Mouse (Mus musculus) midbrain, postnatal 0 days (tissue): Measurements from ENCODE around the gene Evpl. TPM values are rescaled to one million over a fixed set of nuclear protein-coding genes. Genes with fewer than 3 reads are reported as not detected.

ENCODE experiments used
- ATAC-seq: fragments of 200-750 bp; cut with Nextera tagmentation; 2 replicates; pipeline ENCODE4 v1.8.0; 2017; ENCODE audit warnings: moderate number of reproducible peaks, mild to moderate bottlenecking, moderate TSS enrichment, moderate library complexity; ENCODE audit not compliant: low FRiP score
- DNase-seq: peaks from one replicate; pipeline ENCODE4 v3.0.0-alpha.2; 2015; ENCODE audit warnings: low spot score
- H3K27ac ChIP-seq: fragments of 300-500 bp; sonication (generic); 2 replicates; pipeline ENCODE4 v1.5.1; 2014; ENCODE audit warnings: low read depth, mild to moderate bottlenecking, low read length, mixed read lengths
- H3K27me3 ChIP-seq: fragments of 300-500 bp; sonication (generic); 2 replicates; pipeline ENCODE4 v1.6.1; 2014; ENCODE audit warnings: low read length, control low read depth, mixed read lengths; ENCODE audit not compliant: insufficient read depth
- H3K36me3 ChIP-seq: fragments of 300-500 bp; sonication (generic); 2 replicates; pipeline ENCODE4 v1.6.1; 2014; ENCODE audit warnings: low read length, control low read depth, mixed read lengths; ENCODE audit not compliant: insufficient read depth
- H3K4me1 ChIP-seq: fragments of 300-500 bp; sonication (generic); 2 replicates; pipeline ENCODE4 v1.6.1; 2014; ENCODE audit warnings: mild to moderate bottlenecking, control low read depth, antibody characterized with exemption, low read length, mixed read lengths; ENCODE audit not compliant: insufficient read depth
- H3K4me2 ChIP-seq: fragments of 300-500 bp; sonication (generic); 2 replicates; pipeline ENCODE4 v1.6.1; 2014; ENCODE audit warnings: low read depth, mild to moderate bottlenecking, low read length, mixed read lengths; ENCODE audit not compliant: poor library complexity, severe bottlenecking
- H3K4me3 ChIP-seq: fragments of 300-500 bp; sonication (generic); 2 replicates; pipeline ENCODE4 v1.5.1; 2014; ENCODE audit warnings: low read depth, mild to moderate bottlenecking, low read length, moderate library complexity
- H3K9ac ChIP-seq: fragments of 300-500 bp; sonication (generic); replicated peaks from 2 replicates; pipeline ENCODE4 v1.6.1; 2014; ENCODE audit warnings: mild to moderate bottlenecking, low read length, moderate library complexity, mixed read lengths; ENCODE audit not compliant: poor library complexity, severe bottlenecking
- H3K9me3 ChIP-seq: fragments of 300-500 bp; sonication (generic); 2 replicates; pipeline ENCODE4 v1.6.1; 2016; ENCODE audit warnings: low read length, control low read depth
- CTCF ChIP-seq: IDR thresholded peaks from 2 replicates; pipeline ENCODE4 v1.5.1; 2016; ENCODE audit warnings: antibody characterized with exemption, mild to moderate bottlenecking
- WGBS: fragments of 180-500 bp; shearing (Covaris S2); extraction: QIAGEN DNeasy Blood & Tissue Kit; methylation state at CpG from one replicate; pipeline ENCODE4 v1.1.7; 2014; 5-methylcytosine and 5-hydroxymethylcytosine counted together
- polyA plus RNA-seq: library from polyadenylated mRNA; unstranded; fragments of >200 nt; fragmentation: Nextera tagmentation; extraction: Ambion mirVana; gene quantifications from 2 replicates; pipeline ENCODE4 v1.2.1, GENCODE M21; 2015
- total RNA-seq: library from RNA; depleted of rRNA; stranded (reverse); fragments of >200 nt; gene quantifications from 2 replicates; pipeline ENCODE4 v1.2.3, GENCODE M21; 2014

Gene Evpl
- total and polyA plus RNA-seq, 2 experiments from 2014 or later: 1.9 to 4.9 TPM

DNA sequence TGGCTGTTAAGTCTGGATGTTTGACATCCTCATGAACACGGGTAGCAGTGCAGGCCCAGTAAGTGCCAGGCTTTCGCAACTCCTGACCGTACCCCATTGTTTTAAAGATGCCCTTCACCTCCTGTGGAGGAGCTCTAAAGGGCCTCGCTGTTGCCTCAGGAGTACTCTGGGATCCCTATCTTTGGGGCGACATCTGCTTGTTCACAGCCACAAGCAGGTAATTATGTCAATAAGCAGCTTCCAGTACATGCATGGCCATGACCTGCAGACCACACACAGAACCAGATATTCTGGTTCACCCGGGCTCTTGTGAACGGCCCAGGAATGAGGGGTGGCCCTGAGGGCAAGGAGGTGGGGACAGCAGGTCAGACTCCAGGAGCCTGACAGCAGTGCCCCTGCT, 22.4 kb upstream of the Evpl start:
- Histone ChIP-seq H3K27ac (no peak overlapping the region), H3K4me2 (no peak overlapping the region), H3K9me3 (no peaks in the 10 kb centered on the region), H3K4me3 (no peak overlapping the region), H3K36me3 (peaks cover 69% of the 10 kb centered on the region), H3K27me3 (no peaks in the 10 kb centered on the region), H3K4me1 (no peaks in the 10 kb centered on the region), H3K9ac (no peak overlapping the region)
- no peak for TF ChIP-seq CTCF
- 93% methylated on average over 7 of the region's 7 CpGs for WGBS
- no peak for DNase-seq
- no peak for ATAC-seq

DNA sequence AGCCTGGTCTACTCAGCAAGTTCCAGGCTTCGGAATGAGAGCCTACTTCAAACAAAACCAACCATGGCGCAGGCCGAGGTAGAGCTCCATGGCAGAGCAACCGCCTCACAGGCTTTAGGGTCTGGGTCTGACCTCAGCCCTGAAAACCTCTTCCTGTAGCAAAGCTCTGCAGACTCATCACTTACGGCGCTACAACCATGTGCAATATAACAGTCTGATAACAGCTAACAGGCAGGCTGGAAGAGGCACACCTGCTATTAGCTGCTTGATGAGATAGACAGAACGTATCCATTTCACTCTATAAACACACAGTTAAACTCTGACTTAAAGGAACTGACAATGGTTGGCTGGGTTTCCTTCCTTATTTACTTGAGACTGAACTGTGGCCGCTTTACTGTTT, 21.6 kb upstream of the Evpl start:
- Histone ChIP-seq H3K36me3 (peaks cover 75% of the 10 kb centered on the region), H3K9ac (no peak overlapping the region), H3K4me1 (no peaks in the 10 kb centered on the region), H3K4me2 (no peak overlapping the region), H3K9me3 (no peaks in the 10 kb centered on the region), H3K27ac (no peak overlapping the region), H3K27me3 (no peaks in the 10 kb centered on the region), H3K4me3 (no peak overlapping the region)
- 96% methylated on average over 8 of the region's 8 CpGs for WGBS
- no peak for DNase-seq
- no peak for ATAC-seq
- no peak for TF ChIP-seq CTCF

DNA sequence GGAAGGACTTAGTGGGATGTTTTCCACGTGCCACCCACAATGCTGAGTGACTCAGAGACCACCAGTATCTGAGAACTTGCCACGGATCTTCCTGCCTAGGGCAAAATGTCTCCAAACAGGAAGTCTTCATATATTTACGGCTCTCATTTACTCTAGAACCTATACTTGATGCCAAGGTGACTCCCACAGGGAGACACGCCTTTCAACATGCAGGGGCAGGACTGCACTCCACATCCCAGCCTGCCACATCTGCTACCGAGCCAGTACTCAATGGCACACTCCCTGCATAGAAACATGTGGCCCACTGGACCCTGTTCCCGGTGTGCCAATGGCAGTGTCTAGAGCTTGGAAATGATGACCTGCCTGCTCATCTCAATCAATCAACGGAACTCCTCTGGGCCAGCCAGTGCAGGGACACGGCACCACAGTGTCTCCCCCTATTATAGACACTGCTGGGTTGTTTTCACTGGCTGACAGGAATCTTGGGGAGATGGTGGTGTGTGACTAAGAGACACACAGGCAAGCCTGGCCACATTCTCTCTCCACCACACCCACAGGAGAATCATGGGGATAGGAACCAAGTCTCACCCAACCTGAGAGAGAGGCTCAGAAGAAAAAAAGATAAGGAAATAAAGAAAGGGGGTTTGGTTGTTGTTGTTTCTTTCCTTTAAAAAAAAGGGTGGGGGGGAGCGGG, 18.3 kb upstream of the Evpl start:
- WGBS: 91% methylated on average over 9 of the region's 9 CpGs
- Histone ChIP-seq H3K27ac (no peak overlapping the region), H3K4me2 (no peak overlapping the region), H3K9ac (no peak overlapping the region), H3K4me1 (no peaks in the 10 kb centered on the region), H3K9me3 (no peaks in the 10 kb centered on the region), H3K36me3 (peaks cover 75% of the 10 kb centered on the region), H3K4me3 (no peak overlapping the region), H3K27me3 (no peaks in the 10 kb centered on the region)
- TF ChIP-seq CTCF: no peak
- DNase-seq (no peak), ATAC-seq (no peak)

DNA sequence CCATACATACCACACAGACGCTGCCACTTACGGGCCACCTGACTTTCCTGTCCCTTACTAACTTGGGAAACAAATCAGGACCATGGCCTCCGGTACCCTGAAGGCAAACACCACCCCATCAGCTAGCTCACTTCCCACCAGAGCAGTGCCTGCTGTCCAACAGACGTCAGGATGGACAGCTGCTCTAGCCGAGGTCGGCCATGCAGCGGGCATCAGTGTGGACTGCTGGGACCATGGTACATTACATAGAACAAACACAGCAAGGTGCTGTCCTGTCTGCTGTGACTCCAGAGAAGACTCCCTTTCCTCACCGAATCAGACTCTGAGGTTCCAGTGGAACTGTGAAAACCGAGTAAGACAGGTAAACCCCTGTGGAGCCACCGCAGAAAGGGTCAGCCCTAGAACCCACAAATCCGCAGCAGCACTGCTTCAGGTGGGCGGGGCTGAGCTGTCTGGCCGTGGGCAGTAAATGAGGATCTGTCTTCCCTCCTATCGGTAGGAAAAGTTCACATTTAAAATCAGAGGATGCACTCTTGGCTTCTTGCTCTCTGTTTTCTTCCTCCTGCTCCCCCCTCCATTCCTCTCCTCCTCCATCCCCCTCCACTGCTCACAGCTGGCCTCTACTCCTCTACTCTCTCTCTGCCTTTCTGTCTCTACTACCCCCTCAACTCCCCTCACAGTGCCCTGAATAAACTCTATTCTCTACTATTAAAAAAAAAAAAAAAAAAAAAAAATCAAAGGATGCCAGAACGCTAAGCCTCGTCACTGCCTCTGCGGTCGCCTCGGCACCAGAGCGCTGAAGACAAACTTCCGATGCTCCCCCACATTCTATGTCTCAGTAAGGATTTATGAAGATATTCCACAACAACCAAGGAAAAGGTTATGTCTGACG, 17.5 kb upstream of the Evpl start:
- no peak for DNase-seq
- H3K4me2 ChIP-seq: no peak overlapping the region
- no peak for ATAC-seq
- H3K27me3 ChIP-seq: no peaks in the 10 kb centered on the region
- H3K4me1 ChIP-seq: no peaks in the 10 kb centered on the region
- H3K9ac ChIP-seq: no peak overlapping the region
- H3K36me3 ChIP-seq: peaks cover 75% of the 10 kb centered on the region
- H3K9me3 ChIP-seq: no peaks in the 10 kb centered on the region
- H3K27ac ChIP-seq: no peak overlapping the region
- TF ChIP-seq CTCF: no peak
- H3K4me3 ChIP-seq: no peak overlapping the region
- 83% methylated on average over 22 of the region's 22 CpGs for WGBS

DNA sequence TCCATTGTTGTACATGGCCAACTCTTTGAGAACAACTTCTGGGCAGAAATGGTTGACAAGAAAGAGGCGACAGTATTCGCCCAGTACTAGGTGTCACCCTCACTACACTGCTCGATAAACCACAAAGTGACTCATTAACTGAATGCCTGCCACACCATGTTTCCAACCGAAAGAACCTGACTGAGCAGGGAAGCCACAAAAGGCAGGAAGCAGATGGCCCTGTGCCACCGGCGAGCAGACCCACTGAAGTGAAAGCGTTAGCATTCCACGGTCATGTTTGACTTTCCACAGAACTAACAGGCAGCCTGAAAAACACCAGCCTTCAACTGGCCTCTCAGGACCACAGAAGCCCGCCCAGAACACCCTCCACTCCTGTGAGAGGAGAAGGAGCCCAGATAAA, 16.8 kb upstream of the Evpl start:
- no peaks in the 10 kb centered on the region for H3K4me1 ChIP-seq
- H3K4me2 ChIP-seq: no peak overlapping the region
- DNase-seq (no peak), ATAC-seq (no peak)
- no peak overlapping the region for H3K27ac ChIP-seq
- no peak overlapping the region for H3K9ac ChIP-seq
- no peak for TF ChIP-seq CTCF
- no peak overlapping the region for H3K4me3 ChIP-seq
- peaks cover 75% of the 10 kb centered on the region for H3K36me3 ChIP-seq
- no peaks in the 10 kb centered on the region for H3K27me3 ChIP-seq
- 82% methylated on average over 9 of the region's 9 CpGs for WGBS
- H3K9me3 ChIP-seq: no peaks in the 10 kb centered on the region

DNA sequence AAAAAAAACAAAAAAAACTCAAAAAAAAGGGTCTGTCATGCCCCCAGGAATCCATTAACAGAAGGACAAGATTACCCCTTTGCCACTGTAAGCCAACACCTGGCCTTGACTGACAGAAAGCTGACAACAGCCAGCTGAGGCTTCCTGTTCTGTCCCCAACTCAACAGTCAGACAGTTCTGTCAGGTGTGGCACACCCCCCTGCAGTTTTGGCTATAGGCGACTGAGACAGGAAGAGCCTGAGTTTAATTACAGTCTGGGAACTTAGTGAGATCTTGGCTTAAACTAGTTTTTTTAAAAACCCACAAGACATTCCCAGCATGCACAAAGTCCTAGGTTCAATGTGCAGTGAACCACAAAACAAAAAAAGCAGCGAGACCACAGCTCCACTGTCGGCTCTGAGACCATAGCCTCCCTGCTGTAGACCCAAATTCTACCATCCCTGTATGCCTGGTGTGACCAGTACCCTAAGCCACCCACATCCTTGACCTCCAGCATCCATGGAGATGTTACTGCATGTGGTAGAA, 15.3 kb upstream of the Evpl start:
- no peaks in the 10 kb centered on the region for H3K9me3 ChIP-seq
- H3K27me3 ChIP-seq: no peaks in the 10 kb centered on the region
- H3K36me3 ChIP-seq: peaks cover 77% of the 10 kb centered on the region
- no peak overlapping the region for H3K4me3 ChIP-seq
- no peaks in the 10 kb centered on the region for H3K4me1 ChIP-seq
- H3K4me2 ChIP-seq: no peak overlapping the region
- DNase-seq (no peak), ATAC-seq (no peak)
- H3K9ac ChIP-seq: no peak overlapping the region
- WGBS: 81% methylated on average over 3 of the region's 3 CpGs
- TF ChIP-seq CTCF: no peak
- no peak overlapping the region for H3K27ac ChIP-seq
